Mouse (Mus musculus) hindbrain, embryonic 11.5 days (tissue): ENCODE data around the gene Nptx2. TPM values are rescaled to one million over a fixed set of nuclear protein-coding genes. Genes with fewer than 3 reads are reported as not detected.

Experiments used
- ATAC-seq: fragments of 200-750 bp; cut with Nextera tagmentation; 2 replicates; pipeline ENCODE4 v1.8.0; 2017; ENCODE audit warnings: mild to moderate bottlenecking, moderate TSS enrichment, moderate library complexity; ENCODE audit not compliant: low FRiP score
- DNase-seq: peaks from one replicate; pipeline ENCODE4 v3.0.0-alpha.2; 2015; ENCODE audit warnings: low spot score
- H3K27ac ChIP-seq: fragments of 300-500 bp; sonication (generic); 2 replicates; pipeline ENCODE4 v1.5.1; 2014; ENCODE audit warnings: mild to moderate bottlenecking, low read depth, low read length
- H3K27me3 ChIP-seq: fragments of 300-500 bp; sonication (generic); 2 replicates; pipeline ENCODE4 v1.6.1; 2014; ENCODE audit warnings: mild to moderate bottlenecking, low read length, moderate library complexity, mixed read lengths; ENCODE audit not compliant: control insufficient read depth, insufficient read depth
- H3K36me3 ChIP-seq: fragments of 300-500 bp; sonication (generic); 2 replicates; pipeline ENCODE4 v1.6.1; 2014; ENCODE audit warnings: mild to moderate bottlenecking, low read length, moderate library complexity, mixed read lengths; ENCODE audit not compliant: control insufficient read depth, insufficient read depth
- H3K4me1 ChIP-seq: fragments of 300-500 bp; sonication (generic); replicated peaks from 2 replicates; pipeline ENCODE4 v1.6.1; 2014; ENCODE audit warnings: low read length, mixed read lengths; ENCODE audit not compliant: control insufficient read depth, insufficient read depth
- H3K4me2 ChIP-seq: fragments of 300-500 bp; sonication (generic); replicated peaks from 2 replicates; pipeline ENCODE4 v1.6.1; 2014; ENCODE audit warnings: mild to moderate bottlenecking, low read depth, low read length
- H3K4me3 ChIP-seq: fragments of 300-500 bp; sonication (generic); 2 replicates; pipeline ENCODE4 v1.5.1; 2014; ENCODE audit warnings: low read depth, low read length
- H3K9ac ChIP-seq: fragments of 300-500 bp; sonication (generic); 2 replicates; pipeline ENCODE4 v1.6.1; 2014; ENCODE audit warnings: low read depth, low read length
- H3K9me3 ChIP-seq: fragments of 300-500 bp; sonication (generic); 2 replicates; pipeline ENCODE4 v1.6.1; 2016; ENCODE audit warnings: low read length; ENCODE audit not compliant: control insufficient read depth
- WGBS: fragments of 180-500 bp; shearing (Covaris S2); extraction: QIAGEN DNeasy Blood & Tissue Kit; methylation state at CpG from one replicate; pipeline ENCODE4 v1.1.7; 2014; 5-methylcytosine and 5-hydroxymethylcytosine counted together
- polyA plus RNA-seq: library from polyadenylated mRNA; unstranded; fragments of >200 nt; fragmentation: Nextera tagmentation; extraction: Ambion mirVana; gene quantifications from 2 replicates; pipeline ENCODE4 v1.2.1, GENCODE M21; 2014

Gene Nptx2
- polyA plus RNA-seq, 1 experiment from 2014 or later: 2.4 TPM

DNA sequence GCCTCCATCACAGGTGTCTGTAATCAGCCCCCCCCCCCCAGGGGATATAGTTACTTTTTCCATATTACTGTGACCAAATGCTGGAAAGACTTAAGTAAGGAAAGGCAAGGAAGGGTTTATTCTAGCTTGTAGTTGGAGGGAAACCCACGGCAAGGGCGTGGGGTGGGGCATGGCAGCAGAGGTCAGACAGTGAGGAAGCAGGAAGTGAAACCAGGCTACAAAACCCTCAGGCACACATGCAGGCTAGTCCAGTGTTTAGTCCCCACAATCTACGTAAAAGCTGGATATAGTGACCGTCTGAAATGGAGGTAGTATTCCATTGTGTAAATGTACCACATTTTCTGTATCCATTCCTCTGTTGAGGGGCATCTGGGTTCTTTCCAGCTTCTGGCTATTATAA is 30.5 kb upstream of the Nptx2 start:
- Histone ChIP-seq H3K4me3 (no peak overlapping the region), H3K4me1 (no peaks in the 10 kb centered on the region), H3K9me3 (no peaks in the 10 kb centered on the region), H3K4me2 (no peak overlapping the region), H3K27ac (no peak overlapping the region), H3K36me3 (no peaks in the 10 kb centered on the region), H3K9ac (no peak overlapping the region), H3K27me3 (no peaks in the 10 kb centered on the region)
- ATAC-seq (no peak), DNase-seq (no peak)
- 82% methylated on average over 4 of the region's 4 CpGs for WGBS

DNA sequence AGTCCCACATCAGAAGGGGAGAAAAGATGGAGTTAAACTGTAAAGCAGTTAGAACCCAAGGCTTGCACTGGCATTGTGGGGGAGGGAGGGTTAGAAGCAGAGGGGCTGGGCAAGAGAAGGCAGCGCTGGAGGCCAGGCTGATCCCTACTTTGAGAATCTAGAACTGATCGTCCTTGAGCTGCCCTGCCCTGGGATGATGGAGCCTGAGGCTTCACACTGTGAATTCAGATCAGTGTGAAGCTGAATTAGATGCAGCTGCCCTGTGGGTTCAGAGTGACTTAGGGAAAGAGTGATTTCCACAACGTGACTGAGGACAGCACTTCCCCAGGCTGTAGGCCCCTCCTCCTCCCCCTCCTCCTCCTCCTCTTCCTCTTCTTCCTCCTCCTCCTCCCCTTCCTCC is 25.6 kb upstream of the Nptx2 start:
- H3K27ac ChIP-seq: no peak overlapping the region
- no peak overlapping the region for H3K9ac ChIP-seq
- no peak overlapping the region for H3K4me2 ChIP-seq
- no peaks in the 10 kb centered on the region for H3K4me1 ChIP-seq
- no peak for DNase-seq
- H3K9me3 ChIP-seq: no peaks in the 10 kb centered on the region
- no peaks in the 10 kb centered on the region for H3K36me3 ChIP-seq
- no peaks in the 10 kb centered on the region for H3K27me3 ChIP-seq
- no peak for ATAC-seq
- H3K4me3 ChIP-seq: no peak overlapping the region
- WGBS: 35% methylated on average over 3 of the region's 3 CpGs

DNA sequence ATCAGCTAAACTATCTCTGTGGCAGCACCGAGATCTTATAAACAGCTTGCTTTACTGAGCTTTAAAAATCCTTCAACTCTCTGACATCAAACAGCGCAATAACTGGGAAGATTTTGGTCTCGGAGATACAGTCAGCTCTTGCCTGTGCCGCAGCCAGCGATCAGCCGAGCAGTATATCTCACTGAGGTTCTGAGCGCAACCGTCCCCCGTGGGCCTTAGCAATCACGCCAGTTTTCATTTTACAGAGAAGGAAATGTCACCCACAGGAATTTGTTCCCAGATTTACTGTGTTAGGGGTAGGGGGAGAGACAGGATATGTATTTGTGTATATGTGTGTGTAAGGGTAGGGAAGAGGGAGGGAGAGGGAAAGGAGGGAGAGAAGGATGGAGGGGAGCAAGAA is 20.9 kb upstream of the Nptx2 start:
- no peak overlapping the region for H3K27ac ChIP-seq
- H3K4me3 ChIP-seq: no peak overlapping the region
- no peaks in the 10 kb centered on the region for H3K4me1 ChIP-seq
- H3K9me3 ChIP-seq: no peaks in the 10 kb centered on the region
- H3K27me3 ChIP-seq: no peaks in the 10 kb centered on the region
- no peaks in the 10 kb centered on the region for H3K36me3 ChIP-seq
- H3K9ac ChIP-seq: no peak overlapping the region
- H3K4me2 ChIP-seq: no peak overlapping the region
- ATAC-seq (no peak), DNase-seq (no peak)
- 91% methylated on average over 10 of the region's 10 CpGs for WGBS

DNA sequence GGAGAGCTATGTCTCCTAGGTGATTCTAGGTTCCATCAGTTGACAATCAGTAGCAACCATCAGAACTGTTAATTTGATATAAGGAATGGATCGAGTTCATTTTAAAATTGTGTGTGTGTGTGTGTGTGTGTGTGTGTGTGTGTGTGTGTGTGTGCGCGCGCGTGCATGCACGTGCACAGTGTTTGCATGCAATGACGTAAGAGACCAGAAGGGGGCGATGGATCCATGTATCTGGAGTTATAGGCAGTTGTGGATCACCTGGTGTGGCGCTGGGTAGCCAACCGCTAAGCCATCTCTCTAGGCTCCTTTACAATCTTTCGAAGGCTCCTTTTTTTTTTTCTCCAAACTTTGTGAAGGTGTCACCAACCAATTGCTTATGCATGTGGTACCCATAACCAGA is 16.6 kb upstream of the Nptx2 start:
- H3K27me3 ChIP-seq: no peaks in the 10 kb centered on the region
- no peaks in the 10 kb centered on the region for H3K36me3 ChIP-seq
- ATAC-seq: no peak
- H3K4me1 ChIP-seq: no peaks in the 10 kb centered on the region
- no peak overlapping the region for H3K9ac ChIP-seq
- H3K9me3 ChIP-seq: no peaks in the 10 kb centered on the region
- no peak overlapping the region for H3K4me2 ChIP-seq
- no peak for DNase-seq
- 94% methylated on average over 11 of the region's 11 CpGs for WGBS
- no peak overlapping the region for H3K4me3 ChIP-seq
- no peak overlapping the region for H3K27ac ChIP-seq

DNA sequence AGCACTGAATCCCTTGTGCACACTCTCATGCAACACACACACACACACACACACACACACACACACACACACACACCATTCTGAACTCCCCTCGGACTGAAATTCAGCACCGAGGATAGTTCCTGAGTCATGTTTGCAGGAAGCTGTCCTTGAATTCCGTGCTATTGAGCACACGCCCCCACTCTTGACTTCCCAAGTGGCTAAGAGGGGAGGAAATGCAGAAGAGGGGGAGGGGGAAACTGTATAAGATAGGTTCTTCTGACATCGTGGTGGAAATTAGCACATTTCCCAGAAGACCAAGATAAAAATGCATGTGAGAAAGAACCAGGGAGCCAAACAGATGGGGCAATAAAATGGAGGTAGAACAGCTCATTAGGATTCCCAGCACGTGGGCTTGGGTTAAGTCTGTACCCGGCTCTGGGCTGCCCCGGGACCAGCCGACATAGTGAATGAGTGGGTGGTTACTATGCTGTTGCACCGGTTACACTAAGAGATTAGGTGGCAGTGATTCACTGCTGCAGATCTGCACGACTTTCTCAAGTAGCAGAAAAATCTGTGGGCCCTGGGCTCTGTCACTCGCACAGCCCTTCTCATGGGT is 2.9 kb upstream of the Nptx2 start:
- Histone ChIP-seq H3K4me2 (no peak overlapping the region), H3K36me3 (no peaks in the 10 kb centered on the region), H3K9me3 (no peaks in the 10 kb centered on the region), H3K4me3 (no peak overlapping the region), H3K27ac (peak overlapping the region; percentile 17), H3K27me3 (peaks cover 15% of the 10 kb centered on the region), H3K4me1 (no peaks in the 10 kb centered on the region; the same call in 1 of the 2 replicates), H3K9ac (no peak overlapping the region)
- DNase-seq: peak; percentile 70
- WGBS: 19% methylated on average over 12 of the region's 12 CpGs
- peak; percentile 63 for ATAC-seq

DNA sequence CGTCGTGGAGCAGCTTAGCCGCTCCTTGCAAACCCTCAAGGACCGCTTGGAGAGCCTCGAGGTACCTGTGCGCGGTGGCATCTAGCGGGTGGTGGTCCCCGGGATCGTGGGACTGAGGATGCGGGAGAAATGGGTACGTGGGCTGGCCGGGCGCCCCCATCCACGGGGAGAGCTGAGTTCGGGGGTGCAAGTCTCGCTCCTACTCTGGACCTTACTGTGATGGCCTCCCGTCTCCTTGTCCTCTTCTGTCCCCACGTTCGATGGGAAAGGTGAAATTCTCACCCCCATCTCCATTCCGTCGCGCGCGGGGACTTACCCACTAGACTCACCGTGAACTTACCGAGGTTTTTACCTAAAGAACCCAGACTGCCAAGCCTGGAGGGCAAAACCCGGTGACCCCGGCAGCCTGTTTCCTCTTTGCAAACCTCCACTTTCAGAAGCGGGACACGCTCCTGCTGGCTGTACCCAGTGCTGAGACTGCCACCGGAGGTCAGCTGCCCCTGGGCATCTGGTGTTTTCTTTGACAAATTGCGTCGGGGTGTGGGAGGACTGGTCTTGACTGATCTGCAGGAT is 807 bp downstream of the Nptx2 start:
- ATAC-seq (no peak), DNase-seq (peak; percentile 56)
- H3K27ac ChIP-seq: no peak overlapping the region
- peak overlapping the region; percentile 34 for H3K4me3 ChIP-seq
- peak overlapping the region; percentile 57 for H3K4me2 ChIP-seq
- no peaks in the 10 kb centered on the region for H3K9me3 ChIP-seq
- peaks cover 17% of the 10 kb centered on the region for H3K27me3 ChIP-seq
- no peaks in the 10 kb centered on the region for H3K36me3 ChIP-seq
- WGBS: 3% methylated on average over 34 of the region's 34 CpGs
- H3K9ac ChIP-seq: peak overlapping the region; percentile 47
- H3K4me1 ChIP-seq: no peaks in the 10 kb centered on the region; the same call in 1 of the 2 replicates

DNA sequence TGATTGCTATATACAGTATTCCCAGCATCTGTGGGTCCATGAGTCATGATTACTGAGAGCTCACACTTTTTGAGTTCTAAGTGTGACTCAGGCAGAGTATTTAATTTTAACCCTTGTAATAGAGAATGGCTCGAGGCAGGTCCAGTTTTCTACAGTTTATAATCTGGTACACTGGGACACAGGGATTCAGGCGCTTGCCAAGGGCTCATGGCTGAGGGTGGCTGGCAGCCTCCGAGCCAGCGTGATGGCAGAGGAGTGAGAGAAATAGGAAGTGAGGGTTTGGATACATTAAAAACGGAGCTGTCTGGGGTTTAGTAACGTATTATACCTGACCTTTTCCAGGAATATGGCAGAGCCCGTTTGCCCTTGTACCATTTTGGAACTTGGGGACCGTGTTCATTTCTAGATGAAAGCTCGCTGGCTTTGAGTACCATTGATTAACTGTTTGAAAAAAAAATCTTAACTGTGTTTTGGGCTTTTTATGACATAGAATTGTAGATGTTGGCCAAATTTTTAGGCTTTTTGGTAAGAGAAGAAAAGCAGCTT is 1.7 kb downstream of the Nptx2 start:
- H3K9ac ChIP-seq: no peak overlapping the region; the same call in 1 of the 2 replicates
- peaks cover 17% of the 10 kb centered on the region for H3K27me3 ChIP-seq
- 18% methylated on average over 9 of the region's 9 CpGs for WGBS

DNA sequence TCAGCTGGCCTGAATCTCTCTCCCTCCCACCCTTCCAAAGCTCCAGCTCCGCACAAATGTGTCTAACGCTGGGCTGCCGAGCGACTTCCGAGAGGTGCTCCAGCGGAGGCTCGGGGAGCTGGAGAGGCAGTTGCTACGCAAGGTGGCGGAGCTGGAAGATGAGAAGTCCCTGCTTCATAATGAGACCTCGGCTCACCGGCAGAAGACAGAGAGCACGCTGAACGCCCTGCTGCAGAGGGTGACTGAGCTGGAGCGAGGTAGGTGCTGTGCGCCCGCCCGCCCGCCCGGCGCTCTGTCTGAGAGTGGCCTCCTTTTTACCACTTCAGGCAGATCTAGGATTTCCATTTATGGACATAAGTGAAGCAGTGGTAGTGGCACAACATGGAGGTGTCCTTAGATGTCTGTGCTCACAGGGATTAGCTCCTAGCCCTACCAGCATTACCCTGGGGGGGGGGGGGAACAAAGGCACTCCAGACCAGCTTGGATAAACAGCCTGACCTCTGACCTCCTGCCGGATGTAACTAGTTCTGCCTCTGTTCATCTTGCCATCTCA is 2.5 kb downstream of the Nptx2 start:
- H3K9ac ChIP-seq: no peak overlapping the region; the same call in 1 of the 2 replicates
- peak; percentile 6; the same call in 1 of the 2 replicates for ATAC-seq

More for the DNA sequence above, 1.7 kb downstream of the Nptx2 start:
- H3K4me1 ChIP-seq: no peaks in the 10 kb centered on the region; the same call in 1 of the 2 replicates
- peak overlapping the region; percentile 61 for H3K4me2 ChIP-seq
- peak overlapping the region; percentile 31 for H3K4me3 ChIP-seq
- no peaks in the 10 kb centered on the region for H3K36me3 ChIP-seq
- no peaks in the 10 kb centered on the region for H3K9me3 ChIP-seq
- H3K27ac ChIP-seq: no peak overlapping the region
- DNase-seq (peak; percentile 33), ATAC-seq (no peak)

More for the DNA sequence above, 2.5 kb downstream of the Nptx2 start:
- Histone ChIP-seq H3K4me1 (no peaks in the 10 kb centered on the region; the same call in 1 of the 2 replicates), H3K4me2 (peak overlapping the region; percentile 61), H3K27ac (no peak overlapping the region), H3K9me3 (no peaks in the 10 kb centered on the region), H3K36me3 (no peaks in the 10 kb centered on the region), H3K27me3 (peaks cover 17% of the 10 kb centered on the region), H3K4me3 (peak overlapping the region; percentile 31)
- peak; percentile 63 for DNase-seq
- 0% methylated on average over 20 of the region's 21 CpGs for WGBS
